Mouse (Mus musculus) liver, embryonic 11.5 days (tissue): ENCODE data around the gene Fat1. TPM values are rescaled to one million over a fixed set of nuclear protein-coding genes. Genes with fewer than 3 reads are reported as not detected.

Experiments used
- ATAC-seq: fragments of 200-750 bp; cut with Nextera tagmentation; replicated peaks from 2 replicates; pipeline ENCODE4 v1.8.0; 2017; ENCODE audit warnings: moderate number of reproducible peaks, mild to moderate bottlenecking, moderate TSS enrichment, moderate library complexity; ENCODE audit not compliant: low FRiP score
- DNase-seq: peaks from one replicate; pipeline ENCODE4 v3.0.0-alpha.2; 2017; ENCODE audit warnings: low spot score
- H3K27ac ChIP-seq: fragments of 300-500 bp; sonication (generic); 2 replicates; pipeline ENCODE4 v1.5.1; 2014; ENCODE audit warnings: mild to moderate bottlenecking, low read depth, low read length, control low read depth
- H3K27me3 ChIP-seq: fragments of 300-500 bp; sonication (generic); replicated peaks from 2 replicates; pipeline ENCODE4 v1.6.1; 2014; ENCODE audit warnings: low read length, mixed read lengths; ENCODE audit not compliant: control insufficient read depth, insufficient read depth
- H3K36me3 ChIP-seq: fragments of 300-500 bp; sonication (generic); 2 replicates; pipeline ENCODE4 v1.6.1; 2014; ENCODE audit warnings: mild to moderate bottlenecking, low read length, moderate library complexity, mixed read lengths; ENCODE audit not compliant: control insufficient read depth, insufficient read depth
- H3K4me1 ChIP-seq: fragments of 300-500 bp; sonication (generic); replicated peaks from 2 replicates; pipeline ENCODE4 v1.6.1; 2014; ENCODE audit warnings: low read length, mixed read lengths; ENCODE audit not compliant: control insufficient read depth, insufficient read depth
- H3K4me2 ChIP-seq: fragments of 300-500 bp; sonication (generic); 2 replicates; pipeline ENCODE4 v1.6.1; 2014; ENCODE audit warnings: mild to moderate bottlenecking, control low read depth, moderate library complexity
- H3K4me3 ChIP-seq: fragments of 300-500 bp; sonication (generic); 2 replicates; pipeline ENCODE4 v1.5.1; 2014; ENCODE audit warnings: low read depth, low read length, control low read depth
- H3K9ac ChIP-seq: fragments of 300-500 bp; sonication (generic); 2 replicates; pipeline ENCODE4 v1.6.1; 2014; ENCODE audit warnings: low read depth, low read length, control low read depth
- H3K9me3 ChIP-seq: fragments of 300-500 bp; sonication (generic); 2 replicates; pipeline ENCODE4 v1.6.1; 2016; ENCODE audit warnings: low read length, inconsistent platforms, mixed read lengths; ENCODE audit not compliant: control insufficient read depth
- whole genome bisulfite sequencing: fragments of 180-500 bp; shearing (Covaris S2); extraction: QIAGEN DNeasy Blood & Tissue Kit; methylation state at CpG from one replicate; pipeline ENCODE4 v1.1.7; 2014; 5-methylcytosine and 5-hydroxymethylcytosine counted together
- polyA plus RNA-seq: library from polyadenylated mRNA; unstranded; fragments of >200 nt; fragmentation: Nextera tagmentation; extraction: Ambion mirVana; gene quantifications from 2 replicates; pipeline ENCODE4 v1.2.1, GENCODE M21; 2014

Gene Fat1
- polyA plus RNA-seq, 1 experiment from 2014 or later = 7.8 TPM

- WGBS = 91% methylated on average over 4 of the region's 4 CpGs
- H3K4me1 ChIP-seq = no peaks in the 10 kb centered on the region
- H3K27ac ChIP-seq = no peak overlapping the region
- no peaks in the 10 kb centered on the region for H3K9me3 ChIP-seq
- no peak for ATAC-seq
- H3K4me2 ChIP-seq = no peak overlapping the region
- H3K9ac ChIP-seq = no peak overlapping the region
- no peaks in the 10 kb centered on the region for H3K27me3 ChIP-seq
- H3K36me3 ChIP-seq = 0 out of 2 replicates have a peak, but pooled peaks cover 2% of the 10 kb centered on the region
- H3K4me3 ChIP-seq = no peak overlapping the region
- DNase-seq = no peak
Measured at GRCm38 (mm10) chr8:44945577-44945976, 10.3 kb downstream of the Fat1 start.

DNA sequence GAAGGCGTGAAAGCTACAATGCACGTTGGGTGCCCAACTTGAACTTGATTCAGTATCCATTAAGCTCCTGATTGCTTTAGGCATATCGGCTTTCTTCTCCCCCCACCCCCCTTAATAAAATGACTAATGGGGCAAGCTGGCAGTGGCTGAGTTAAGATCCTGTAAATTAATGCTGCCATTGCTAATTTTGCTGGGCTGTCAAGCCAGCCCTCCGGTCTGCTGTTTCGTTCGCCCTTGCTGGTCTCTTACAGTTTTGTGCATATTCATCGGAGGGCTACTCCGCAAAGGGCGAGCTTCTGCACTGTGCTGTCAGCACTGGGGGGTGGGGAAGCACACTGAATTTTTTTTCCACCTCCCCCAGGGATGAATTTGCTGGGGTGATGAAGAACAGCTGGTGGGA, 13.3 kb downstream of the Fat1 start:
- Histone ChIP-seq H3K4me3 (no peak overlapping the region), H3K27me3 (no peaks in the 10 kb centered on the region), H3K4me1 (no peaks in the 10 kb centered on the region), H3K27ac (no peak overlapping the region), H3K9ac (no peak overlapping the region), H3K4me2 (no peak overlapping the region), H3K9me3 (no peaks in the 10 kb centered on the region), H3K36me3 (peaks cover 28% of the 10 kb centered on the region)
- WGBS = 85% methylated on average over 9 of the region's 9 CpGs
- ATAC-seq (no peak), DNase-seq (no peak)

DNA sequence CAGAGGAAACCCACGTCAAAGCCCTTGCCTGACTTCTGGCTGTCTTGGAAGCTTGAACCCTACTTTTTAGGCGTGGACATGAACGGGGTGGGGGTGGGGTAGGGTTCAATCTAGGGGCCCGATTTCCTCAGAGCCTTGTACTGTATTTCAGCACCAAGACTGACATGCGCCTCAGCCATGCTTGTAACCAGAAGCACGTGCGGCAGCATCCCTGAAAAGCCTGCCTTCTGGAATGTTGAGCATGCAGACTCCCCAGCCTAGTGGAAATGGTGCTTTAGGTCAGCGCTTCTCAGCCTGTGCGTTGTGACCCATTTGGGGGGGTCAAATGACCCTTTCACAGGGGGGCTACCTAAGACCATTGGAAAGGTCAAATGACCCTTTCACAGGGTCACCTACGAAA, 25.2 kb downstream of the Fat1 start:
- Histone ChIP-seq H3K4me1 (no peaks in the 10 kb centered on the region), H3K9ac (no peak overlapping the region), H3K4me3 (no peak overlapping the region), H3K27ac (no peak overlapping the region), H3K27me3 (no peaks in the 10 kb centered on the region), H3K4me2 (no peak overlapping the region), H3K36me3 (no peaks in the 10 kb centered on the region; the same call in 1 of the 2 replicates), H3K9me3 (no peaks in the 10 kb centered on the region)
- ATAC-seq (no peak; the same call in 1 of the 2 replicates), DNase-seq (no peak)
- 58% methylated on average over 10 of the region's 10 CpGs for WGBS

GRCm38 (mm10) chr8:44960906-44961305, 25.7 kb downstream of the Fat1 start:
- no peak for ATAC-seq
- H3K9me3 ChIP-seq = no peaks in the 10 kb centered on the region
- 62% methylated on average over 5 of the region's 5 CpGs for WGBS
- H3K4me1 ChIP-seq = no peaks in the 10 kb centered on the region
- H3K27ac ChIP-seq = no peak overlapping the region
- H3K4me3 ChIP-seq = no peak overlapping the region
- no peak overlapping the region for H3K9ac ChIP-seq
- no peak overlapping the region for H3K4me2 ChIP-seq
- H3K27me3 ChIP-seq = no peaks in the 10 kb centered on the region
- H3K36me3 ChIP-seq = no peaks in the 10 kb centered on the region; the same call in 1 of the 2 replicates
- DNase-seq = no peak

DNA sequence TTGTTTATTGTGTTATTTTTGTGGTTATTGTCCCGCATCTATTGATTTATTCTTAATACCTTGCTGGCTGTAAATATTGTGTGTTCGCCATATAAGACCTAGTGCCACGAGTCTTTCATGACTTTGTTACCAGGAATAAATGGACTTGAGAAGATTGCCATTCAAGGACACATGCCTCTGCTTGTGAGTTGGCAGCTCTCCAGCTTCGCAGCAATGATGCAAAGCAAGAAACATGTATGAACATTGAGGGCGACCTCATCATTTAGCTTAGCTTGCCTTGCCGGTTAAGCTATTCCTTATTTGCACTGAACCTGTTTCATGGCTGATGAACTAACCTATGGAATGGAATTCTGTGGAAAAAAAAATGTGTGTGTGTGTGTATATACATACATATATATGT, 26.2 kb downstream of the Fat1 start:
- WGBS = 88% methylated on average over 6 of the region's 6 CpGs
- Histone ChIP-seq H3K9me3 (no peaks in the 10 kb centered on the region), H3K4me2 (no peak overlapping the region), H3K4me3 (no peak overlapping the region), H3K4me1 (no peaks in the 10 kb centered on the region), H3K27me3 (no peaks in the 10 kb centered on the region), H3K27ac (no peak overlapping the region), H3K9ac (no peak overlapping the region), H3K36me3 (no peaks in the 10 kb centered on the region; the same call in 1 of the 2 replicates)
- DNase-seq (no peak), ATAC-seq (no peak)

- H3K9me3 ChIP-seq = no peaks in the 10 kb centered on the region
- H3K4me3 ChIP-seq = no peak overlapping the region
- no peak overlapping the region for H3K4me2 ChIP-seq
- no peak overlapping the region for H3K27ac ChIP-seq
- no peaks in the 10 kb centered on the region for H3K27me3 ChIP-seq
- H3K36me3 ChIP-seq = no peaks in the 10 kb centered on the region; the same call in 1 of the 2 replicates
- H3K9ac ChIP-seq = no peak overlapping the region
- no peak for ATAC-seq
- DNase-seq = no peak
- WGBS = 84% methylated on average over 12 of the region's 12 CpGs
- H3K4me1 ChIP-seq = no peaks in the 10 kb centered on the region
Measured at GRCm38 (mm10) chr8:44962572-44963231, 27.5 kb downstream of the Fat1 start.

DNA sequence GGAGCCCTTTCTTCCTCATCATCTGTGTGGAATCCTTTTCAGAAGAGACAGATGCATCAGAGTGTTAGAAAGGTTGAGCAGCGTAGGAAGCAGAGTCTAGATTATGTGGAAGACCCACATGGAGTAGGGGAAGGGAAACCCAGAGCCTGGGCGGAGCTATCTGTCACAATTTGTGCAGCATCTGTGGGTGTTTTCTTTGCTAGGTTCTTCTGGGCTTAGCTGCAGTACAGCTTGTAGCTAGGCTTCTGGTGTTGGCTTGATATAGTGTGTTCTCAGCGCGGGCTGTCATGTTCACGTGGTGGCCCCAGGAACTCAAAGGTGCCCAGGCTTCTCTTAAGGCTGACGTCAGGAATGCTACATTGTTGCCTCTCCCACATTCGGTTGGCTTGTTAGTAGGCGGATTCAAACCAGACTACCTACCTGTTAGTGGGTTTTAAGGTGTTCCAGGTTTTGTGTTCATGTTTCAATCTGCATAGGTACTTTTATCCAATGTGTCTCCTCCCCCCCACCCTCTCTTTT, 32.3 kb downstream of the Fat1 start:
- Histone ChIP-seq H3K36me3 (no peaks in the 10 kb centered on the region; the same call in 1 of the 2 replicates), H3K4me3 (no peak overlapping the region), H3K9me3 (no peaks in the 10 kb centered on the region), H3K4me2 (no peak overlapping the region), H3K27ac (no peak overlapping the region), H3K27me3 (no peaks in the 10 kb centered on the region; the same call in 1 of the 2 replicates), H3K4me1 (no peaks in the 10 kb centered on the region), H3K9ac (no peak overlapping the region)
- DNase-seq (no peak), ATAC-seq (no peak)
- 89% methylated on average over 8 of the region's 8 CpGs for WGBS

DNA sequence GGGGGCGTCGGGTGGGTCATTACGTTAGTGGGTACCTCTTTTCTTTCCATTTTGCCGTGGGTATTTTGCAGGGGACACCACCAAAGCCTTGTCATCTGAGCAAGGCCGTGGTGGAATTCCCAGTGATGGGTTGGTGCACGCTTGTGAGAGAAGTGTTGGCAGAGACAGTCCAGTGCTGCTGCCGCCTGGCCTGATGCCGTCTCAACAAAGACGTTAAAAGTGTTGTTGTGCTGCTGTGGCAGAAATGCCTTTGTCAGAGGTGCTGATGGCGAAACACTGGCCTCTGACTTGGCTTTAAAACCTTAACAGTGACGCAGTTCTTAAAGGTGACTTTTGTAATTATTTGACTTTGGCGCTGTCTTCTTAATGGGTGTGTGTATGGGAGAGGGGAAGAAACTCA, 34.8 kb downstream of the Fat1 start:
- Histone ChIP-seq H3K9me3 (no peaks in the 10 kb centered on the region), H3K27ac (no peak overlapping the region), H3K4me2 (no peak overlapping the region), H3K27me3 (no peaks in the 10 kb centered on the region; the same call in 1 of the 2 replicates), H3K36me3 (no peaks in the 10 kb centered on the region), H3K4me3 (no peak overlapping the region), H3K9ac (no peak overlapping the region), H3K4me1 (no peaks in the 10 kb centered on the region)
- ATAC-seq = no peak
- DNase-seq = no peak
- 47% methylated on average over 12 of the region's 12 CpGs for WGBS

GRCm38 (mm10) chr8:44971346-44971745, 36.1 kb downstream of the Fat1 start:
- no peaks in the 10 kb centered on the region for H3K4me1 ChIP-seq
- H3K27ac ChIP-seq = no peak overlapping the region
- H3K9ac ChIP-seq = no peak overlapping the region

More at GRCm38 (mm10) chr8:44971346-44971745, 36.1 kb downstream of the Fat1 start:
- no peak overlapping the region for H3K4me3 ChIP-seq
- ATAC-seq (no peak), DNase-seq (no peak)
- no peaks in the 10 kb centered on the region for H3K36me3 ChIP-seq
- H3K9me3 ChIP-seq = no peaks in the 10 kb centered on the region
- 44% methylated on average over 6 of the region's 6 CpGs for WGBS
- H3K4me2 ChIP-seq = no peak overlapping the region
- no peaks in the 10 kb centered on the region; the same call in 1 of the 2 replicates for H3K27me3 ChIP-seq
